Mouse (Mus musculus): ENCODE results near the gene Rslcan18.

Gene Rslcan18

GRCm38 (mm10) chr13:67062427-67062826, 53.6 kb downstream of the Rslcan18 start:
- no peak for TF ChIP-seq GATA4 (IDR thresholded peaks at IDR 0.05; ENCODE audit: insufficient replicate concordance, low read length)

- TF ChIP-seq GATA4 (IDR thresholded peaks at IDR 0.05; ENCODE audit: insufficient replicate concordance, low read length) = no peak; the same call in 1 of the 2 replicates
These were observed 55.2 kb downstream of the Rslcan18 start, which contains the start of gene Zfp712 for GRCm38 (mm10) chr13:67060786-67061358. Gene Zfp712 (minus strand): TSS chr13:67061170.

GRCm38 (mm10) chr13:67060161-67060785, 55.8 kb downstream of the Rslcan18 start:
- no peak for TF ChIP-seq GATA4 (IDR thresholded peaks at IDR 0.05; ENCODE audit: insufficient replicate concordance, low read length)

Data from liver, adult (tissue).